Mouse (Mus musculus): Measurements from ENCODE around the gene Lrrc2.

The Lrrc2 gene

DNA sequence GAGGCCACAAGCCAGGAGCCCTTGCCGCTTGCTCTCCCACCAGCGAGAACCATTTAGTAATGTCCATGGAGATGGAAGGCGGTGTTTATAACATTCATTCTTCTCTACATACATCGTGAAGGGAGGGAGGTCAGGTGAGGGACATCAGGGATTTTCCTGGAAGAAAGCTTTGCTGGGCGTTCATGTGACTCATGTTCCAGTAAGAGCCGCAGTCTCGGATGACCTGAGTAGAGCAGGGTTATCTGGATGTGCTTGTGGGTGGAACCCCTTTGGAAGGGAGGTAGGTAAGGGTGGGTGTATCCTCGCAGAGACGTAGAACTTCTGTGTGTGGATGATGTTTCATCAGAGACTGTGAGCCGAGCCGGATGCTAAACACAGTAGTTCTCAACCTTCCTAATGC lies at the start of gene Lrrc2:
Gene Lrrc2 (plus strand): TSS at position 149 of the 400 bp plus-strand sequence.
- CTCF ChIA-PET, result no interaction called here

DNA sequence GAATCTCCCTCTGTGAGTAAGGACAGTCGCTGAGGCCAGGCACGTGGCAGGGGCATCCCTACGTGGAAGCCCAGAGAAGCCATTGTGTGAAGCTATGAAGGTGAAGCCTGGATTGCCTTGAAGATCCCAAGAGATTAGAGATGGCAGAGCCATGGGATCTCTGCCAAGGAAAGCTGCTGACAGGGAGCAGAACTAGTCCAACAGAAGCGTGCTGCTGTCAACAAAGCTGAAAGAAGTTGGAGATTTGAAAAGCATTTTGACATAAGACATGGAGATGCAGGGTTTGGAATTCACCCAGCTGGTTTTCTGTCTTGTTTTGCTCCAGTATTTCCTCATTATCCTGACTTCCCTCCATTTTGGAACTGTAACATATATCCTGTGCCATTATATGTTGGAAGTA lies 49.1 kb upstream of the Lrrc2 start:
- CTCF ChIA-PET, result no interaction called here

DNA sequence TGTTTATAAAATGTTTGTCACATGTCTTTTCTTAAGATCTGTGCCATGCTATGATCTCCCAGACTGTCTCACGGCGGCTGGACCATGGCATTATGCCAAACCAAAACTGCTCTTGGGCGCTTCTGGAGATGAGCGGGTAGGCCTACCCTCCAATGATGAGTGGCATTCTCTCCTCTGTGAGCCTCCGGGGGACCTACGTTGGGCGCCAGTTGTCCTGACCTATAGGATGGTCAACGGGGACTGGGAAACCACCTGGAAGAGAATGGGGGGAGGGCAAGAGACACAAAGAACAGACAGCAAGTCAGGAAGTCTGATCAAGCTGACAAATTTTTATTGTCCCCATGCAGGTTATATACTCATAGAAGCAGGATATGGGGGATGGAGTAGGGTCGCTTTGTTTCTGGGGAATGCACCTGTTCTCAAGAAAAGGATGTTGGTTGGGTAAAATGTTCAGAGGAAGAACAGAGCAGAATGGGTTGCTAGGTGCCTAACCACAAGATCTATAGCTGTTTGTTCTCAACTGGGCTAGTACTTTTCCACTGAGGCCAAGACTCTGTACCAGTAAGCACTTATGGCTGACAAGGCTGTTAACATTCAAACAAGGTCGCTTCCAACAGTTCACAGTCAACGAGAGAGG lies 44.0 kb upstream of the Lrrc2 start:
- CTCF ChIA-PET, result no interaction called here

DNA sequence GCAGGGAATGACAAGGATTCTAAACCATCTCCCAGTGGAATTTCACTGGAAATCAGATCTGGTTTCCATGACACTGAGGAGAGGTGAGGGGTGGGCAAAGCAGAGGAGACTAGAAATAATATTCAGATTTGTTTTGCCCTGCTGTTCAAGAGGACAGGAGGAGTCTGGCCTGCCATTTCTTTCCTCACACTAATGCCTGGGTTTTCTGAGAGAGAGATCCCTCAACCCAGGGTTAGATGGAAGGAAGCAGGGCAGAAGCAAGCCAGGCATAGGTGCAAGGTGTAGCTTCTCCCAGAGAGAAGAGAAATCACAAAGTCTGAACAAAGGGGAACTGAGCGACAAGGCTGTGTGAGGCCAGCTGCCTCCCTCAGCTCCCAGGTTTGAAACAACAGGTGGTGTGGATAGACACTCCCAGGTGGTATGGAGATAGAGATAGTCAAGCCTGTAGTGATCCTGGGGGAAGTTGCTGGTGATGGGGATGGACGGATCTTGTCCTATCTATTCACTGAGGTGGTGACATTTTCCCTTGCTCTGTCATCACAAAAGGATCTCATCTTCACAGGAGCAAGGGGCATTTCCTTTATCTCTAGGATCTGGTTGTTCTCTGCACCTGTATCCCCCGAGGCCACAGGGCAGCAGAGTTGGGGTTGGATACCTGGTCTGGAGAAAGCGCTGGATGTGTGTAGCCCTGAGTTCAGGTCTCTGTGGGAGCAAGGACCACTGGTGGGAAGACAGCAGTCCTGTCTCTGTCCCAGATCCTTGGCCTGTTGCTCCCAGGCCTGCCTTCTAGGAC lies 43.3 kb upstream of the Lrrc2 start:
- CTCF ChIA-PET, result no interaction called here

DNA sequence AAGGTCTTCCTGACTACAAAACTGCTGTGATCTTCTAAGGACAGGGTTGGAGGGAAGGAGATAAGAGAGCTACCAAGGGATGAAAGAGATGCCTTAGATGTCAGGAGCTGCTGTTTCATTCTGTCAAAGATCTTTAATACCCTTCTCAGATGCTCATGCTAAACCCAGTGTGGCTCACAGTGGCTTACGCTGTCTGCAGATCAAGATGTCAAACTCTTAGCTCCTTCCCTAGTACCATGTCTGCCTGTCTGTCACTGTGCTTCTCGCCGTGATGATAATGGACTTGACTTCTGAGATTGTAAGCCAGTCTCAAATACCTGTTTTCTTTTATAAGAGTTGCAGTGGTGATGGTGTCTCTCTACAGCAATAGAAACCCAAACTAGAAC lies 42.7 kb upstream of the Lrrc2 start:
- CTCF ChIA-PET, result no interaction called here

DNA sequence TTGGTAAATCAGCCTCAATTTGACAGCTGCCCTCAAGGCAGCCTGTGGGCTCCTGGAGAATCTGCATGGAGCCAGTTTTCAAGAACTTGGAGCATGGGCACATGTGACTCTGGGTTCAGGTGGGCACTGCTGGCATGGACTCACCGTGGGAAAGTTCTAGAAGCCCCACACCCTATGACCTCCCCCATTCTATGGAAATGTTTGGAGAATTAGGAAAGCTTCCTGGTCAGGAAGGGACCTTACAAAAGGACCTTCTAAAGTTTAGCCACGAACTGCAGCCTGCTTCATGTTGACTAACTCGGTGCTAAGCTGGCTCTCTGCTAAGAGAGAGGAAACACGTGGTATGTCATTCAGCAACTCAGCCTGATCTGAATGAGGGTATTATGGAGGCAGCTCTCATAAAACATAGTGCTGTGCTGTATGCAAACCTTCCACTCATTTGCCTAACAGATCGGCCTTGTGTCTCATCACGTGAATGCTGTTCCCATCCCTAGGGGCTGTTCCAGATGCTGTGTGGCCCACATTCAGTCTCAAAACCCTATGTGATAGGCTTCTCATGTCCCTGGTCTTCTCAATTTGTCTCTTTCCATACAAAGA lies 41.9 kb upstream of the Lrrc2 start:
- CTCF ChIA-PET, result interaction anchor here (0.5 kb wide), 1 partner anchor 145 kb away, joined by 4 read pairs; no protein-coding TSS in a partner anchor

DNA sequence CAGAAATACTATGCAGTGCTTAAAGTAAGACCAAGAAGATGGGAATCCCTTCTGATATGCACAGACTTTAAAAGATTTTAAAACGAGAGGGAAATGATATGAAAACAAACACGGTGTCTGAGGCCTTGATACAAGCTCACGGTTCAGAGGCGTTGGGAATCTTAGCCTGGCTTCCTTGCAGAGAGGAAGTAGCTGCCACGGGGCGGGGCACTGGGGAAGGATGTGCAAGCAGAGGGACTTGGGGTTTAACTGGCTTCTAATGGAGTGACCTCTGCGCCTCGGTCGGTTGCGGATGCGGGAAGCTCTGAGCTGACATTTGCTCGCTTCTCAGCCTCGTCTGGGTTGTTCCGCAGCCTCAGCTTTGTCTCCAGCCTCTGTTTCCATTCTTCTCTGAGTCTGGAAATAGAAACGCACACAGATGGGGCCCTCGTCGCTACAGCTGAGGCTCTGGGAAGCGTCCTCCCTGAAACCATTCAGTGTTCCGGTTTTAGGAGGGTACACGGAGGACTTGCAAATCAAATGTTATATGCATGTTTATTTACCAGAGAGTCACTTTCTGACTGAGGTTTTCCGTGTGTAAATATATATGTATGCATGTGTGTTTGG lies 36.6 kb upstream of the Lrrc2 start:
- CTCF ChIA-PET, result no interaction called here

DNA sequence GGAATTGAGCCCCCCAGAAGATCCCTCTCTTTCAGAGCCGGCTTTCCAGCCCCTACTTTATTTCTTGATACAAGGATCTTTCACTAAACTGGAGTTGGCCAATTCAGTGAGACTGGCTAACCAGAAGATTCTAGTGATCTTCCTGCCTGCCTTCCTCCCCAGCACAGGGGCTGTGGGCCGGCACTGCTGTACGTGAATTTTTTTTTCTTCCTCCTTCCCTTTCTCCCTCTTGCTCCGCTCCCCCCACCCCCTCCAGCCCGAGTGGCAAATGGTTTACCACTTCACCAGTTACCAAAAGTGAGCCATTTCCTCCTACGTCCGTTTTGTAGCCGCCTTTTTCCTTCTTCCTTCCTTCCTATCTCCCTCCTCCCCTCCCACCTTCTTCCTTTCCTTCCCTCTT lies 35.9 kb upstream of the Lrrc2 start:
- CTCF ChIA-PET, result no interaction called here

DNA sequence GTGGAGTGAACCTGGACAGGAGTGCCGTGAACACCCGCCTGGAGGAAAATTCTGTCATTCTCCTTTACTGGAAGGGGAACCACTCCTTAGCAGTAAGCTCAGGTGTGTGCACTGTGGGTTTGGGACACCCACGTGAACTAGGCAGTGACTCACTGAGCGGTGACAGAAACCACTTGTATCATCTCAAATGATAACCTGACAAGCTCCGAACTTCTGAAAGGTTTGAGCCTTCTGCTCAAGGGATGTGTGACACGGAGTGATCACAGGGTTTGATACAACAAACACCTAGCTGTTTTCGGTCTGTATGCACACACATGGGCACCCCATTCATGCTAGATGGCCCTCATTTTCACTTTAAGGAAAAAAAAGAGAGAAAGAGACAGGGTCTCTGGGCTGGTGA lies 34.6 kb upstream of the Lrrc2 start, which contains the start of gene Fam240a:
Gene Fam240a (minus strand): TSS at position 76 of the 400 bp plus-strand sequence.
- CTCF ChIA-PET, result no interaction called here

DNA sequence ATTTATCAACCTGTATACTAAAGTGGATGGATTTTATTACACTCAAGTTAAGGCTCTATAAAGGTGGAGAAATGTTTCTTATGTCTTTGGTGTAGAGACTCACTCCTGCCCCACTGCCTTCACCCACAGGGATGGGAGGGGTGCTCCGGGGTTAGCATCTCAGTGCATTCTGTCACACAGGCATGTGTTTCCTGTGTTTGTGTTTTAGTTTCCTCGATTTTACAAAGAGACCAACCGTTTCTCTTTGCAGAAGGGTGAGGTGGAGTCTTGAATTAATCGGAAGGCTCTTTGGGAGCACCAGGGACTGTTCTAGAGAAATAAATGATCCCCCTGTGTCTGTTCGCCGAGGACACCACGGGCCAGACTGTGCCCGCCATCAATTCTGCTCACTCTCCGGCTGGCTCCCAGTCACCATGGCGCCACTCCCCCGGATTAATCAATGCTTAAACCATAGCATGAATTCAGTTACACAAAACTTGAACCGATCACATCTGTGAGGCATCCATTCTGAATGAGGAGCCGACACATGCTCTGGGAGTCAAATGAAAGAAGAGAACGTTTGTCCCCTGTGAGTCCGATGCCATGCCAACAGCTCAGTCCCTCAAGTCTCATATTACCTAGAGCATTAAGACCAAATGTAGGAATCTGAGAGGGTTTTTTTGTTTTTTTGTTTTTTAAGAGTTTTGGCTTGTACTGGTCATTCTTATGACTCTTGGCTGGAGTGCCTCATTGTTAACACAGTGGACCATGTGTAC lies 30.5 kb upstream of the Lrrc2 start:
- CTCF ChIA-PET, result interaction anchor here (0.5 kb wide), 1 partner anchor 12 kb away, joined by 8 read pairs; no protein-coding TSS in a partner anchor

DNA sequence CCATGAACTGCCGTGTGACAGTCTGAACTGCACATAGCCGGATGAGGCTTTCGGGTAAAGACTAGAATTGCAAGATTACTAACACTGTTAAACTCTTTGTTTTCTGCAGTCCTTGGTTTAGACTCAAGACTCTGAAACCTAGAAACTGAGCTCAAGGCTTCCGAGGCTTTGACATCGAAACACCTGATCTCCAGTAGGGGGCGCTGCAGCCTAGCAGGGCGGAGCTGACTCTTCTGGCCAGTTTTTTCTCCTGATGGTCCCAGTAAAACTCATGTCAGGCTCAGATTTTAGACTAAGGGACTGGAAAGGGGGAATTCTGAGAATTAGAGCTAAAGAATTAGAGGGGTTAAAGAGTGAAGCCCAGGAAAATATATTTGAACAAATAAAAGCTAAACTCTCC lies 28.6 kb upstream of the Lrrc2 start:
- CTCF ChIA-PET, result interaction anchor here (0.6 kb wide), 1 partner anchor 12 kb away, joined by 4 read pairs; no protein-coding TSS in a partner anchor

DNA sequence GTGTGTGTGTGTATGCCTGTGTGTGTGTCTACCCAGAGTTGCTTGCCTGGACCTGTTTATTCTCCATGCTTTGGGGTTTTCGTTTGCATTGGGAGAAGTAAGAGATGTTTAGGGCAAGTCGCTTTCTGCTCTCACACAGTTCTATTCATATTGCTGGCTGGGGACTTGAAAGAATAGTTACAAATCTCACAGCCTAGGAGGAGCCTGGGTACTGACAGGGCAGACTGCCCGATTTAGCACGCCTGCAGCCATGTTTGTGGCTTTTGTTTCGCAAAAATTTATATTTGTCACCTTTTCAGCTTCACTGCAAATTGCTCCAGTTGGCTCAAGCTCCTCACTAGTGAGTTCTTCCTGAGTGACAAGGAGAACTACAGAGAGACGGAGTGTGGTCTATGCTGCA lies 19.8 kb upstream of the Lrrc2 start:
- CTCF ChIA-PET, result no interaction called here

DNA sequence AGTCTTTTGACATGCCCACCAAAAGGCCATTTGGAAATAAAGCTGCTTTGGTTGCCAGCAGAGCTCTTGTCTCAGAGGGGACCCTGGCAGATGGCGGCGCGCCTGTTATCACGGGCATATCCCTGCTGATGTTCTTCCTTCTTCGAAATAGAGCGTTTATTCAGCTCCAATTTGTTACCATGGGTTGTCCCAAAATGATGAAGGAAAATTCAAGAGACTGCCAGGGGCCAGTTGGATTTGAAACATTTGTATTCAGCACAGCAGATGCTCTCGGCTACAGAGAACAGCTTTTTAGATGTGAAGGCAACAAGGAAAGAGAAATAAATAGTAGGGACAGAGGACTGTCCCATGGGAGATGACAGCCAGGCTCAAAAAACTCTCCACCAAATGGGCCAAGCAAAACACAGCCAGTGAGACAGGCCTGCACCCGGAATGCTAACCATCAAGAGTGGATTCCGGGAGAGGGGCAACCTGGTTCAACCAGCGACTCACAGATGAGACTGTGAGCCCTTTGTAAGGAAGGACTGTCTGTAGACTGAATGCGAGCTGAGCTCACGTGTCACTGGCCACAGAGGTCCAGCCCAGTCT lies 17.4 kb upstream of the Lrrc2 start:
- CTCF ChIA-PET, result interaction anchor here (1.4 kb wide), 1 partner anchor 11 kb away, joined by 4 read pairs; no protein-coding TSS in a partner anchor

DNA sequence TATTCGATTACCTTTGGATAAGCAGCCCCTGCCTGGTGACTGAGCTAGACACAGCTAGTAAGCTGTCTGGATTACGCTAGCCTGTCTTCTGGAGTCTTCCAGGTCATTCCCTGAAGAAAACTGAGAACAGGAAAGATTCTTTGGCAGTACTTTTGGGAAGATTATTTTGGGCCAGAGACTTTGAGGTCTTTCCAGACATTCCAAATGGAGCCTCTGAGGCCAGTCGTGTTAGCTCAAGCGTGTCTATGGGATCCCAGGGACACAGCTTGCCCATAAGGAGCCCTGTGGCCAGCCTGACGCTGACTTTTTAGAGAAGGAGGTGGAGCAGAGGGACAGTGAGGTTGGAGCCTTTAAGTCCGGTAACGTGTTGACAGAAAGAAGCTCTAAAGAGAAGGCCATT lies 15.4 kb upstream of the Lrrc2 start:
- CTCF ChIA-PET, result no interaction called here

DNA sequence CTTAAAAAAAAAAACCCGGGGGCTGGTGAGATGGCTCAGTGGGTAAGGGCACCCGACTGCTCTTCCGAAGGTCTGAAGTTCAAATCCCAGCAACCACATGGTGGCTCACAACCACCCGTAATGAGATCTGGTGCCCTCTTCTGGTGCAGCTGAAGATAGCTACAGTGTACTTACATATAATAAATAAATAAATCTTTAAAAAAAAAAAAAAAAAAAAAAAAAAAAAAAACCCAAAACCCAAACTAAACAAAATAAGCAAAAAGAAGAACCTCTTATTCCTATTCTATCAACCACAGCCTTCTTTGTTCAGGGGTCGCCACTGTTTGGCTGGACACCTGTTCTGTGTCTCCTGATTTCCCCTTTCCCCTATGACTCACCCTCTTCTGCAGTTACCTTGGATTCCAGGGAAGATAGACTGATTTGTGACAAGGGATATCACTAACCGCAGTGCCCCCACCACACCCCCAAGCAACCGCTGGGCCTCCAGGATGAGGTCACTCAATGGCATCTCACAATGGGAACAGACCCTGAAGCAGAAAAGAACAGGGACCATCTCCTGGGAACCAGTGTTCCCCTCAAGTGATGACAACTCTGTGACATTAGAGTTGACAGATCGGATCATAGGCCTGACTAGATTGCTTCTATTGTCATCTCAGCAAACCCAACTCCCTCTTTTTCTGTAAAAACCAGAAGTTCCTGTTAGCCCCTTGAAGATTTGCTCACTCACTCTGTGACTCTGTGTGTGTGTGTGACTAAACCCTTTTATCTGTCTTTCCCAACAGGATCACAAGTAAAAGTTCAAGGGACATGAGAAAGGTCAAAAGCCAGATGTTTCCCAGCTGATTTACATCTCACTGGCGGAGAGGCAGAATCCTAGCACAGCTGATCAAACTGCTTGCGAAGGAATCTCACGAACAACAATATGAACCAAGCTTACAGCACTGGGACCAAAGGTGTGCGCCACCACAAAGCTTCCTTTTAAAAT lies 13.5 kb upstream of the Lrrc2 start:
- CTCF ChIA-PET, result interaction anchor here (0.7 kb wide), 1 partner anchor 212 kb away, joined by 3 read pairs; no protein-coding TSS in a partner anchor

DNA sequence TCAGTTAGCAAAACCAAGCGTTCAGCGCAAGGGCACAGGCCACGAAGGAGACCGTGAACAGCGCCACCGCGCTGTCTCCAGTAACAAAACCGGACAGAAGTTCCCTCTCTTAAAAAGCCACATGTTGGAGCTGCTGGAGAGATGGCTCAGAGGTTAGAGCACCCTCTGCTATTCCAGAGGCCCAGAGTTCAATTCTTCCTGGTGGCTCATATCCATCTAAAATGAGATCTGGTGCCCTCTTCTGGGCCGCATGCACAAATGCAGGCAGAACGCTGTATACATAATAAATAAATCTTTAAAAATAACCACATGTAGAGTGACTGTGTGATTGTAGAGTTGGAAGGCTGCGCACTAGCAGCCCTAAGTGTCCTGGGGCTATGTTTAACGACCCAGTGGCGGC lies 7.1 kb upstream of the Lrrc2 start:
- CTCF ChIA-PET, result no interaction called here

DNA sequence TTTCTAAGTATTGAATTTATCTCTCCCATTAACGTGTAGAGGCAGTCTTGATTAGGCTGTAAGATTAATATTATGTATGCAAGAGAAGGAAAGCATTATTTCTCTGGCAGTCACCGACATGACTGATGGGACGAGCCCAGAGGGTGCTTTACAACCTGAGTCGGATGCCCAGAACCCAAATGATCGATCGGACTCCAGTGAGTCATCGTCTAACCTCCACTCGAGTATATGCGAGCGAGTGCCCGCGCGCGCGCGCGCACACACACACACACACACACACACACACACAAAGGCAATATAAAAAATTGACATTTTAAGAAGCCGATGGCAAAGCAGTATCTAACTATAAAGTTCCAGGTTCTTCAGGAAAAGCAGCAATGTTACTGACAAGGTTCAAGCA lies 6.0 kb upstream of the Lrrc2 start:
- CTCF ChIA-PET, result no interaction called here

DNA sequence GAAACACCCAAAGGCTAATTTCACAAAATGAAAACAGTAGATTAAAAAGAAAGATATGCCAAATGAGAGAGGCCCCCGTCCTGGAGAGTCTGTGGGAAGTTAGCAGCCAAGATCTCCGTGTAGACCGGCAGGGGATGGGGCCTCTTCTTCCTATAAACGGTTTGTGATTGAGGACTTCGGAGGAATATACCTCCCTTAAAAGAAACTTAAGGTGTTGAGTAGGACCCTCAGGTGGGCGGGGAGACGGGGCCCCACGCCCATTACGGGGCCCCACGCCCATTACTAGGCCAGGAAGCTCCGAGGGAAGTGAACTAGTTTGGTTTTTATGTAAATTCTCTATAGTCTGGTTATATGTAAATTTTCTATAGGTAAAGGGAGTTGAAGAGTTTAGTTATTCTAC lies 5.4 kb upstream of the Lrrc2 start, which contains the start of gene Tdgf1:
Gene Tdgf1 (minus strand): TSS at position 233 of the 400 bp plus-strand sequence.
- CTCF ChIA-PET, result no interaction called here

DNA sequence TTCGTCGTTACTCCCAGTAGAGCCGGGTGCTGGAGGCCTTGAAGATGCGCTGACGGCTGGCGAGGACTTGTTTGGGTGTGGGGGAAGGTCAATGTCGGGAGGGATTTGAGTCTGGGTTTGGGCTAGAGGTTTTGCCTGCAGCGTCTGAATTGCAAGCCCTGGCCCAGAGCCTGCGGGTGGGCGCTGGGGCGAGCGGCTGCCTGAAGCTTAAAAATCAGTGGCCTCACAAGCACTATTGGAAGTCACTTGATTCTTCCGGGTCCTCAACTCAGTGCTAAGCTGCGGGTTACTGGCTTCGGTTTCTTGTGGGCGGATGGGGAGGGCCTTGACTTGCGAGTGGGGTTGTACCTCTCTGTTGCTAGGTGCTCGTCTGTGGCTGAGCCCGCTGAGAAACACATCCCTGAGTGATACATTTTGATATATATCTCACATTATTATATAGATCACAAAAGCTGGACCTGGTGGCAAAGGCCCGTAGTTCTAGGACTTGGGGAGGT lies 4.7 kb upstream of the Lrrc2 start:
- CTCF ChIA-PET, result no interaction called here

DNA sequence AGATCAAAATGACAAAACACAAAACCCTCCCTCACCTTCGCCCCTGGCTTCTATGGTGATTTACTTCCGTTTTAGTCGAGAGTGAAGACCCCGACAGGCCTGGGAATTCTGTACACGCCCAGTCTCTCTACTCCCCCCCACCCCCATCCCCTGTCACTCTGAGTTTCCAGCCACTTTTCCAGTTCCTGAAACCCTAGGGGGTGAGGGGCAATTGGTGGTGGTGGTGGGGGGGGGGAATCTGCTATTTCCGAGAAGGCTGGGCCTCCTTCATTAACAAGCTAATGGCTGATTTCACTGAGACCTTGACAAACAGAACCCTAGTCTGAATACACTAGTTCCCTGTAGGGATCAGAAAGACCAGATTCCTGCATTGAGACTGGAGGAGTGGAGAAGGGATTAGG lies 4.1 kb upstream of the Lrrc2 start:
- CTCF ChIA-PET, result no interaction called here
